25 mouse cellular contexts compared by ENCODE assay signal in genomic region chr15:78651169-78651568, GRCm38 (mm10). TPM values are rescaled to one million over a fixed set of nuclear protein-coding genes. Genes with fewer than 3 reads are reported as not detected.
DNase-seq lines count a peak whose midpoint lies in the region; ATAC-seq and TF ChIP-seq lines count a peak whose summit lies in the region.
"Had no signal": no experiment of that assay in that cellular context is flagged by ENCODE, and none has a peak within 500 bp of the region (broad histone marks: within the 10 kb centered on the region; RNA-seq: fewer than 3 reads in every experiment).

No protein-coding gene starts in this region.

- no peak overlapping the region for H3K4me3 ChIP-seq in forebrain, embryonic 15.5 days
- no peak overlapping the region for H3K4me3 ChIP-seq in forebrain, embryonic 13.5 days
- no peak overlapping the region for H3K4me3 ChIP-seq in hindbrain, embryonic 12.5 days
- no peak overlapping the region for H3K4me3 ChIP-seq in hindbrain, embryonic 16.5 days (ENCODE audit: low read length)
- no peak overlapping the region for H3K4me3 ChIP-seq in midbrain, postnatal 0 days (ENCODE audit: low read depth, low read length)
- H3K4me3 ChIP-seq in midbrain, embryonic 15.5 days = no peak overlapping the region
- H3K4me3 ChIP-seq: embryonic facial prominence, embryonic 13.5 days; stomach, embryonic 15.5 days had no signal

- no peaks in the 10 kb centered on the region for H3K36me3 ChIP-seq in forebrain, embryonic 15.5 days
- H3K36me3 ChIP-seq in forebrain, embryonic 13.5 days (ENCODE audit: poor library complexity, severe bottlenecking) = no peaks in the 10 kb centered on the region
- no peaks in the 10 kb centered on the region for H3K36me3 ChIP-seq in hindbrain, embryonic 12.5 days
- no peaks in the 10 kb centered on the region for H3K36me3 ChIP-seq in hindbrain, embryonic 16.5 days (ENCODE audit: control insufficient read depth, insufficient read depth, low read length)
- H3K36me3 ChIP-seq in midbrain, postnatal 0 days (ENCODE audit: insufficient read depth, low read length) = no peaks in the 10 kb centered on the region
- no peaks in the 10 kb centered on the region for H3K36me3 ChIP-seq in midbrain, embryonic 15.5 days (replicated peaks)
- H3K36me3 ChIP-seq: embryonic facial prominence, embryonic 13.5 days; stomach, embryonic 15.5 days had no signal

- TF ChIP-seq CTCF in midbrain, postnatal 0 days (IDR thresholded peaks at IDR 0.05) = no peak

- no peaks in the 10 kb centered on the region for H3K9me3 ChIP-seq in forebrain, embryonic 15.5 days
- H3K9me3 ChIP-seq in forebrain, embryonic 13.5 days (replicated peaks) = no peaks in the 10 kb centered on the region
- H3K9me3 ChIP-seq in hindbrain, embryonic 12.5 days (replicated peaks) = no peaks in the 10 kb centered on the region
- H3K9me3 ChIP-seq in hindbrain, embryonic 16.5 days (ENCODE audit: control insufficient read depth, low read length) = no peaks in the 10 kb centered on the region
- H3K9me3 ChIP-seq in midbrain, postnatal 0 days (ENCODE audit: low read length) = no peaks in the 10 kb centered on the region
- H3K9me3 ChIP-seq in midbrain, embryonic 15.5 days = no peaks in the 10 kb centered on the region
- H3K9me3 ChIP-seq: embryonic facial prominence, embryonic 13.5 days; stomach, embryonic 15.5 days had no signal

- H3K27me3 ChIP-seq in forebrain, embryonic 15.5 days = no peaks in the 10 kb centered on the region
- H3K27me3 ChIP-seq in forebrain, embryonic 13.5 days = no peaks in the 10 kb centered on the region
- no peaks in the 10 kb centered on the region for H3K27me3 ChIP-seq in hindbrain, embryonic 12.5 days
- no peaks in the 10 kb centered on the region for H3K27me3 ChIP-seq in hindbrain, embryonic 16.5 days (replicated peaks; ENCODE audit: control insufficient read depth, insufficient read depth, low read length)
- H3K27me3 ChIP-seq in midbrain, postnatal 0 days (ENCODE audit: insufficient read depth, low read length) = no peaks in the 10 kb centered on the region
- no peaks in the 10 kb centered on the region for H3K27me3 ChIP-seq in midbrain, embryonic 15.5 days (replicated peaks)
- H3K27me3 ChIP-seq: embryonic facial prominence, embryonic 13.5 days; stomach, embryonic 15.5 days had no signal

- H3K4me2 ChIP-seq in forebrain, embryonic 15.5 days (replicated peaks) = no peak overlapping the region
- no peak overlapping the region for H3K4me2 ChIP-seq in forebrain, embryonic 13.5 days
- no peak overlapping the region for H3K4me2 ChIP-seq in hindbrain, embryonic 12.5 days (replicated peaks)
- no peak overlapping the region for H3K4me2 ChIP-seq in hindbrain, embryonic 16.5 days (ENCODE audit: low read length)
- no peak overlapping the region for H3K4me2 ChIP-seq in midbrain, postnatal 0 days (ENCODE audit: low read depth, low read length, poor library complexity, severe bottlenecking)
- no peak overlapping the region for H3K4me2 ChIP-seq in midbrain, embryonic 15.5 days
- H3K4me2 ChIP-seq: embryonic facial prominence, embryonic 13.5 days; heart, embryonic 11.5 days; stomach, embryonic 15.5 days had no signal

- DNase-seq in midbrain, postnatal 0 days (ENCODE audit: low spot score) = peak; percentile 47
- DNase-seq in spleen, adult 18-20 months = no peak
- DNase-seq: adrenal gland, postnatal 10 days; cerebellum, adult 11 months; cerebellum, adult 9-10 months; gastrocnemius, postnatal 36 days; heart, adult 18-20 months; heart, postnatal 36 days; kidney, adult 9 months; kidney, postnatal 10 days; liver; lung, adult 2 months; lung, postnatal 10 days had no signal

- H3K27ac ChIP-seq in forebrain, embryonic 15.5 days (replicated peaks) = no peak overlapping the region
- no peak overlapping the region for H3K27ac ChIP-seq in forebrain, embryonic 13.5 days
- H3K27ac ChIP-seq in hindbrain, embryonic 12.5 days = peak overlapping the region; percentile 55; the same call in 1 of the 2 replicates
- H3K27ac ChIP-seq in hindbrain, embryonic 16.5 days (ENCODE audit: low read depth, low read length) = no peak overlapping the region
- no peak overlapping the region for H3K27ac ChIP-seq in midbrain, postnatal 0 days (ENCODE audit: low read depth, low read length)
- no peak overlapping the region for H3K27ac ChIP-seq in midbrain, embryonic 15.5 days
- H3K27ac ChIP-seq: embryonic facial prominence, embryonic 13.5 days; liver, embryonic 14.5 days; macrophage; stomach, embryonic 15.5 days had no signal

- H3K4me1 ChIP-seq in forebrain, embryonic 15.5 days = peaks cover 12% of the 10 kb centered on the region
- H3K4me1 ChIP-seq in forebrain, embryonic 13.5 days = peaks cover 18% of the 10 kb centered on the region
- H3K4me1 ChIP-seq in hindbrain, embryonic 12.5 days = peaks cover 9% of the 10 kb centered on the region; the same call in 1 of the 2 replicates
- no peaks in the 10 kb centered on the region; the same call in 1 of the 2 replicates for H3K4me1 ChIP-seq in hindbrain, embryonic 16.5 days (ENCODE audit: control insufficient read depth, insufficient read depth, low read depth, low read length)
- 0 out of 2 replicates have a peak, but pooled peaks cover 2% of the 10 kb centered on the region for H3K4me1 ChIP-seq in midbrain, postnatal 0 days (ENCODE audit: insufficient read depth, low read length)
- H3K4me1 ChIP-seq in midbrain, embryonic 15.5 days = no peaks in the 10 kb centered on the region
- H3K4me1 ChIP-seq: stomach, embryonic 15.5 days had no signal

- H3K9ac ChIP-seq in forebrain, embryonic 15.5 days (replicated peaks) = no peak overlapping the region
- H3K9ac ChIP-seq in forebrain, embryonic 13.5 days = no peak overlapping the region
- no peak overlapping the region for H3K9ac ChIP-seq in hindbrain, embryonic 12.5 days
- no peak overlapping the region for H3K9ac ChIP-seq in hindbrain, embryonic 16.5 days (ENCODE audit: low read depth, low read length)
- no peak overlapping the region for H3K9ac ChIP-seq in midbrain, postnatal 0 days (replicated peaks; ENCODE audit: low read length, poor library complexity, severe bottlenecking)
- no peak overlapping the region for H3K9ac ChIP-seq in midbrain, embryonic 15.5 days
- H3K9ac ChIP-seq: embryonic facial prominence, embryonic 13.5 days; liver, embryonic 14.5 days; stomach, embryonic 15.5 days had no signal

- ATAC-seq in forebrain, embryonic 15.5 days (replicated peaks) = peak; percentile 68; the same call in 1 of the 2 replicates
- ATAC-seq in forebrain, embryonic 13.5 days = no peak
- no peak for ATAC-seq in hindbrain, embryonic 12.5 days (ENCODE audit: low FRiP score)
- ATAC-seq in hindbrain, embryonic 16.5 days = no peak
- no peak for ATAC-seq in midbrain, postnatal 0 days (ENCODE audit: low FRiP score)
- no peak for ATAC-seq in midbrain, embryonic 15.5 days (replicated peaks)
- ATAC-seq: intestine, postnatal 0 days; Patski had no signal

- 12% methylated on average over 4 of the region's 4 CpGs for WGBS in forebrain, embryonic 15.5 days
- WGBS in forebrain, embryonic 13.5 days = 22% methylated on average over 4 of the region's 4 CpGs
- WGBS in hindbrain, embryonic 12.5 days = 31% methylated on average over 4 of the region's 4 CpGs
- 27% methylated on average over 4 of the region's 4 CpGs for WGBS in hindbrain, embryonic 16.5 days
- 44% methylated on average over 4 of the region's 4 CpGs for WGBS in midbrain, postnatal 0 days
- WGBS in midbrain, embryonic 15.5 days = 30% methylated on average over 4 of the region's 4 CpGs

RNA-seq across cellular contexts. Expression of gene Cyth4, which starts 54.3 kb away (rescaled TPM):
- polyA plus RNA-seq in forebrain, embryonic 15.5 days (2015; fragmentation: Nextera tagmentation; extraction: Ambion mirVana) = 4.1 and 5.3 TPM in 2 replicates
- 3.1 and 3.4 TPM in 2 replicates for polyA plus RNA-seq in forebrain, embryonic 13.5 days (2015; fragmentation: Nextera tagmentation; extraction: Ambion mirVana)
- polyA plus RNA-seq in hindbrain, embryonic 12.5 days (2016; fragmentation: Nextera tagmentation; extraction: Ambion mirVana) = 6.3 and 7.8 TPM in 2 replicates
- 6.2 and 6.4 TPM in 2 replicates for polyA plus RNA-seq in hindbrain, embryonic 16.5 days (2015; fragmentation: Nextera tagmentation; extraction: Ambion mirVana)
- 5.9 and 7.2 TPM in 2 replicates for total RNA-seq in midbrain, postnatal 0 days (2014; rRNA removed)
- 4.5 and 6.3 TPM in 2 replicates for polyA plus RNA-seq in midbrain, postnatal 0 days (2015; fragmentation: Nextera tagmentation; extraction: Ambion mirVana)
- 5.6 and 6.4 TPM in 2 replicates for polyA plus RNA-seq in midbrain, embryonic 15.5 days (2015; fragmentation: Nextera tagmentation; extraction: Ambion mirVana)
